Mouse (Mus musculus): ENCODE measurements around the gene Rspry1. TPM values are rescaled to one million over a fixed set of nuclear protein-coding genes. Genes with fewer than 3 reads are reported as not detected.

Gene Rspry1
- polyA plus RNA-seq, 1 experiment from 2014 or later, result 55.2 TPM

GRCm38 (mm10) chr8:94699366-94699765 lies 97.6 kb downstream of the Rspry1 start:
- Histone ChIP-seq H3K27ac (ENCODE audit: low read depth, low read length) (no peak overlapping the region), H3K4me1 (replicated peaks; ENCODE audit: control insufficient read depth, insufficient read depth, low read length) (peaks cover 11% of the 10 kb centered on the region; the same call in 1 of the 2 replicates), H3K4me2 (ENCODE audit: low read depth, low read length, severe bottlenecking) (no peak overlapping the region), H3K36me3 (ENCODE audit: control insufficient read depth, insufficient read depth, low read length) (no peaks in the 10 kb centered on the region), H3K4me3 (ENCODE audit: low read depth, low read length) (no peak overlapping the region), H3K27me3 (ENCODE audit: control insufficient read depth, insufficient read depth, low read length) (peaks cover 31% of the 10 kb centered on the region), H3K9me3 (ENCODE audit: control insufficient read depth, low read length) (no peaks in the 10 kb centered on the region), H3K9ac (ENCODE audit: low read length) (no peak overlapping the region)
- ATAC-seq (replicated peaks; ENCODE audit: low FRiP score) (no peak), DNase-seq (ENCODE audit: low spot score) (peak; percentile 40)
- 67% methylated on average over 16 of the region's 16 CpGs for WGBS

GRCm38 (mm10) chr8:94700421-94700935 lies 98.7 kb downstream of the Rspry1 start:
- no peaks in the 10 kb centered on the region for H3K36me3 ChIP-seq (ENCODE audit: control insufficient read depth, insufficient read depth, low read length)
- DNase-seq (ENCODE audit: low spot score) (peak; percentile 35), ATAC-seq (replicated peaks; ENCODE audit: low FRiP score) (no peak)
- peaks cover 20% of the 10 kb centered on the region for H3K27me3 ChIP-seq (ENCODE audit: control insufficient read depth, insufficient read depth, low read length)
- H3K9me3 ChIP-seq (ENCODE audit: control insufficient read depth, low read length), result no peaks in the 10 kb centered on the region
- no peak overlapping the region for H3K4me2 ChIP-seq (ENCODE audit: low read depth, low read length, severe bottlenecking)
- H3K9ac ChIP-seq (ENCODE audit: low read length), result no peak overlapping the region
- no peak overlapping the region for H3K4me3 ChIP-seq (ENCODE audit: low read depth, low read length)
- no peak overlapping the region for H3K27ac ChIP-seq (ENCODE audit: low read depth, low read length)
- 88% methylated on average over 4 of the region's 4 CpGs for whole genome bisulfite sequencing
- H3K4me1 ChIP-seq (replicated peaks; ENCODE audit: control insufficient read depth, insufficient read depth, low read length), result peaks cover 7% of the 10 kb centered on the region; the same call in 1 of the 2 replicates

- ATAC-seq (replicated peaks; ENCODE audit: low FRiP score), result no peak
- no peak for DNase-seq (ENCODE audit: low spot score)
- Histone ChIP-seq H3K27ac (ENCODE audit: low read depth, low read length) (no peak overlapping the region), H3K36me3 (ENCODE audit: control insufficient read depth, insufficient read depth, low read length) (no peaks in the 10 kb centered on the region), H3K4me2 (ENCODE audit: low read depth, low read length, severe bottlenecking) (peak overlapping the region; percentile 57; the same call in 1 of the 2 replicates), H3K9me3 (ENCODE audit: control insufficient read depth, low read length) (no peaks in the 10 kb centered on the region), H3K27me3 (ENCODE audit: control insufficient read depth, insufficient read depth, low read length) (peaks cover 4% of the 10 kb centered on the region; the same call in 1 of the 2 replicates), H3K9ac (ENCODE audit: low read length) (no peak overlapping the region), H3K4me3 (ENCODE audit: low read depth, low read length) (peak overlapping the region; percentile 48; the same call in 1 of the 2 replicates), H3K4me1 (replicated peaks; ENCODE audit: control insufficient read depth, insufficient read depth, low read length) (no peaks in the 10 kb centered on the region)
- 72% methylated on average over 3 of the region's 3 CpGs for WGBS
Measured at GRCm38 (mm10) chr8:94702156-94702555, 100.4 kb downstream of the Rspry1 start.

GRCm38 (mm10) chr8:94702844-94703813 lies 101.4 kb downstream of the Rspry1 start:
- DNase-seq (ENCODE audit: low spot score), result peak; percentile 90
- no peaks in the 10 kb centered on the region for H3K4me1 ChIP-seq (replicated peaks; ENCODE audit: control insufficient read depth, insufficient read depth, low read length)
- H3K4me2 ChIP-seq (ENCODE audit: low read depth, low read length, severe bottlenecking), result peak overlapping the region; percentile 57
- no peaks in the 10 kb centered on the region for H3K9me3 ChIP-seq (ENCODE audit: control insufficient read depth, low read length)
- peak overlapping the region; percentile 48 for H3K4me3 ChIP-seq (ENCODE audit: low read depth, low read length)
- ATAC-seq (replicated peaks; ENCODE audit: low FRiP score), result peak; percentile 90
- H3K9ac ChIP-seq (ENCODE audit: low read length), result peak overlapping the region; percentile 52
- 0 out of 2 replicates have a peak overlapping the region, but pooled peaks have one; percentile 3 for H3K27ac ChIP-seq (ENCODE audit: low read depth, low read length)
- H3K36me3 ChIP-seq (ENCODE audit: control insufficient read depth, insufficient read depth, low read length), result no peaks in the 10 kb centered on the region
- WGBS, result 1% methylated on average over 35 of the region's 35 CpGs
- H3K27me3 ChIP-seq (ENCODE audit: control insufficient read depth, insufficient read depth, low read length), result no peaks in the 10 kb centered on the region

- Histone ChIP-seq H3K4me1 (replicated peaks; ENCODE audit: control insufficient read depth, insufficient read depth, low read length) (no peaks in the 10 kb centered on the region), H3K36me3 (ENCODE audit: control insufficient read depth, insufficient read depth, low read length) (no peaks in the 10 kb centered on the region), H3K9ac (ENCODE audit: low read length) (peak overlapping the region; percentile 52), H3K27ac (ENCODE audit: low read depth, low read length) (no peak overlapping the region), H3K27me3 (ENCODE audit: control insufficient read depth, insufficient read depth, low read length) (no peaks in the 10 kb centered on the region), H3K9me3 (ENCODE audit: control insufficient read depth, low read length) (no peaks in the 10 kb centered on the region), H3K4me2 (ENCODE audit: low read depth, low read length, severe bottlenecking) (peak overlapping the region; percentile 60), H3K4me3 (ENCODE audit: low read depth, low read length) (peak overlapping the region; percentile 47)
- DNase-seq (ENCODE audit: low spot score) (peak; percentile 99), ATAC-seq (replicated peaks; ENCODE audit: low FRiP score) (peak; percentile 90)
- under 1% methylated on average over 35 of the region's 35 CpGs for WGBS
Measured at GRCm38 (mm10) chr8:94703972-94704668, 102.4 kb downstream of the Rspry1 start.

GRCm38 (mm10) chr8:94704669-94704984 lies 102.9 kb downstream of the Rspry1 start:
- Histone ChIP-seq H3K36me3 (ENCODE audit: control insufficient read depth, insufficient read depth, low read length) (no peaks in the 10 kb centered on the region), H3K4me2 (ENCODE audit: low read depth, low read length, severe bottlenecking) (peak overlapping the region; percentile 60), H3K9me3 (ENCODE audit: control insufficient read depth, low read length) (no peaks in the 10 kb centered on the region), H3K27ac (ENCODE audit: low read depth, low read length) (no peak overlapping the region), H3K4me3 (ENCODE audit: low read depth, low read length) (peak overlapping the region; percentile 47), H3K9ac (ENCODE audit: low read length) (peak overlapping the region; percentile 52), H3K4me1 (replicated peaks; ENCODE audit: control insufficient read depth, insufficient read depth, low read length) (no peaks in the 10 kb centered on the region), H3K27me3 (ENCODE audit: control insufficient read depth, insufficient read depth, low read length) (no peaks in the 10 kb centered on the region)
- no peak for ATAC-seq (replicated peaks; ENCODE audit: low FRiP score)
- DNase-seq (ENCODE audit: low spot score), result no peak
- WGBS, result 18% methylated on average over 9 of the region's 9 CpGs

GRCm38 (mm10) chr8:94705581-94706245 lies 104.0 kb downstream of the Rspry1 start:
- DNase-seq (ENCODE audit: low spot score) (no peak), ATAC-seq (replicated peaks; ENCODE audit: low FRiP score) (no peak)

GRCm38 (mm10) chr8:94706732-94707395 lies 105.1 kb downstream of the Rspry1 start:
- Histone ChIP-seq H3K9ac (ENCODE audit: low read length) (no peak overlapping the region), H3K4me1 (replicated peaks; ENCODE audit: control insufficient read depth, insufficient read depth, low read length) (no peaks in the 10 kb centered on the region), H3K9me3 (ENCODE audit: control insufficient read depth, low read length) (no peaks in the 10 kb centered on the region), H3K27ac (ENCODE audit: low read depth, low read length) (no peak overlapping the region), H3K4me3 (ENCODE audit: low read depth, low read length) (no peak overlapping the region), H3K36me3 (ENCODE audit: control insufficient read depth, insufficient read depth, low read length) (no peaks in the 10 kb centered on the region), H3K27me3 (ENCODE audit: control insufficient read depth, insufficient read depth, low read length) (no peaks in the 10 kb centered on the region), H3K4me2 (ENCODE audit: low read depth, low read length, severe bottlenecking) (no peak overlapping the region)
- DNase-seq (ENCODE audit: low spot score), result no peak
- 80% methylated on average over 9 of the region's 9 CpGs for WGBS
- no peak for ATAC-seq (replicated peaks; ENCODE audit: low FRiP score)

More at GRCm38 (mm10) chr8:94705581-94706245, 104.0 kb downstream of the Rspry1 start:
- no peaks in the 10 kb centered on the region for H3K36me3 ChIP-seq (ENCODE audit: control insufficient read depth, insufficient read depth, low read length)
- no peaks in the 10 kb centered on the region for H3K4me1 ChIP-seq (replicated peaks; ENCODE audit: control insufficient read depth, insufficient read depth, low read length)
- no peak overlapping the region for H3K27ac ChIP-seq (ENCODE audit: low read depth, low read length)
- WGBS, result 93% methylated on average over 10 of the region's 10 CpGs
- no peak overlapping the region for H3K9ac ChIP-seq (ENCODE audit: low read length)
- H3K9me3 ChIP-seq (ENCODE audit: control insufficient read depth, low read length), result no peaks in the 10 kb centered on the region
- H3K4me3 ChIP-seq (ENCODE audit: low read depth, low read length), result no peak overlapping the region
- H3K4me2 ChIP-seq (ENCODE audit: low read depth, low read length, severe bottlenecking), result no peak overlapping the region
- no peaks in the 10 kb centered on the region for H3K27me3 ChIP-seq (ENCODE audit: control insufficient read depth, insufficient read depth, low read length)

All from forebrain, embryonic 11.5 days (tissue).